Mouse (Mus musculus): Measurements from ENCODE around the gene Erbin. TPM values are rescaled to one million over a fixed set of nuclear protein-coding genes. Genes with fewer than 3 reads are reported as not detected.

Gene Erbin
- polyA plus RNA-seq, 1 experiment from 2014 or later = 21.8 TPM

- peaks cover 9% of the 10 kb centered on the region; the same call in 1 of the 2 replicates for H3K4me1 ChIP-seq
- 0 out of 2 replicates have a peak overlapping the region, but pooled peaks have one; percentile 17 for H3K4me2 ChIP-seq (replicated peaks)
- no peaks in the 10 kb centered on the region for H3K36me3 ChIP-seq
- peak; percentile 88 for ATAC-seq (ENCODE audit: low FRiP score, low read depth)
- no peak overlapping the region for H3K9ac ChIP-seq (replicated peaks)
- no peaks in the 10 kb centered on the region for H3K27me3 ChIP-seq
- no peak overlapping the region for H3K27ac ChIP-seq (replicated peaks)
- 49% methylated on average over 9 of the region's 9 CpGs for WGBS
- H3K4me3 ChIP-seq = no peak overlapping the region
- no peaks in the 10 kb centered on the region for H3K9me3 ChIP-seq
Observed at GRCm38 (mm10) chr13:103794688-103795543, 125.4 kb downstream of the Erbin start.

- Histone ChIP-seq H3K9me3 (no peaks in the 10 kb centered on the region), H3K9ac (replicated peaks) (no peak overlapping the region), H3K4me3 (no peak overlapping the region), H3K4me1 (no peaks in the 10 kb centered on the region), H3K27me3 (no peaks in the 10 kb centered on the region; the same call in 1 of the 2 replicates), H3K4me2 (replicated peaks) (no peak overlapping the region; the same call in 1 of the 2 replicates), H3K36me3 (no peaks in the 10 kb centered on the region), H3K27ac (replicated peaks) (no peak overlapping the region)
- 35% methylated on average over 11 of the region's 11 CpGs for WGBS
- ATAC-seq (ENCODE audit: low FRiP score, low read depth) = peak; percentile 57; the same call in 1 of the 2 replicates
Observed at GRCm38 (mm10) chr13:103779922-103780585, 140.3 kb downstream of the Erbin start.

GRCm38 (mm10) chr13:103777126-103777525, 143.2 kb downstream of the Erbin start:
- WGBS = 72% methylated on average over 8 of the region's 8 CpGs
- Histone ChIP-seq H3K4me2 (replicated peaks) (no peak overlapping the region), H3K36me3 (no peaks in the 10 kb centered on the region), H3K4me3 (no peak overlapping the region), H3K9ac (replicated peaks) (no peak overlapping the region), H3K27me3 (no peaks in the 10 kb centered on the region; the same call in 1 of the 2 replicates), H3K9me3 (no peaks in the 10 kb centered on the region), H3K4me1 (peaks cover 9% of the 10 kb centered on the region), H3K27ac (replicated peaks) (no peak overlapping the region)
- no peak for ATAC-seq (ENCODE audit: low FRiP score, low read depth)

- no peaks in the 10 kb centered on the region for H3K9me3 ChIP-seq
- WGBS = under 1% methylated on average over 81 of the region's 81 CpGs
Observed at GRCm38 (mm10) chr13:103774119-103774757, 146.1 kb downstream of the Erbin start, which contains the start of gene Srek1. Gene Srek1 (minus strand): TSS chr13:103774608.

GRCm38 (mm10) chr13:103773407-103774118, 146.8 kb downstream of the Erbin start:
- ATAC-seq (ENCODE audit: low FRiP score, low read depth) = no peak

More at GRCm38 (mm10) chr13:103774119-103774757, 146.1 kb downstream of the Erbin start, which contains the start of gene Srek1:
- H3K27me3 ChIP-seq = no peaks in the 10 kb centered on the region; the same call in 1 of the 2 replicates
- peak within 1 kb of the TSS; percentile 75 for H3K4me3 ChIP-seq
- H3K27ac ChIP-seq (replicated peaks) = peak within 1 kb of the TSS; percentile 98
- ATAC-seq (ENCODE audit: low FRiP score, low read depth) = peak; percentile 94
- peaks cover 19% of the 10 kb centered on the region for H3K4me1 ChIP-seq
- H3K36me3 ChIP-seq = peaks cover 5% of the 10 kb centered on the region; the same call in 1 of the 2 replicates
- H3K4me2 ChIP-seq (replicated peaks) = peak within 1 kb of the TSS; percentile 55
- peak within 1 kb of the TSS; percentile 90 for H3K9ac ChIP-seq (replicated peaks)

GRCm38 (mm10) chr13:103772917-103773316, 147.4 kb downstream of the Erbin start:
- no peak overlapping the region for H3K27ac ChIP-seq (replicated peaks)
- peaks cover 7% of the 10 kb centered on the region for H3K36me3 ChIP-seq
- H3K4me3 ChIP-seq = peak overlapping the region; percentile 75
- no peaks in the 10 kb centered on the region for H3K9me3 ChIP-seq
- 32% methylated on average over 5 of the region's 5 CpGs for WGBS
- peak overlapping the region; percentile 55 for H3K4me2 ChIP-seq (replicated peaks)
- peak overlapping the region; percentile 90 for H3K9ac ChIP-seq (replicated peaks)
- peaks cover 19% of the 10 kb centered on the region for H3K4me1 ChIP-seq
- no peak for ATAC-seq (ENCODE audit: low FRiP score, low read depth)
- no peaks in the 10 kb centered on the region for H3K27me3 ChIP-seq

More at GRCm38 (mm10) chr13:103773407-103774118, 146.8 kb downstream of the Erbin start:
- Histone ChIP-seq H3K4me1 (peaks cover 19% of the 10 kb centered on the region), H3K27ac (replicated peaks) (peak overlapping the region; percentile 98), H3K36me3 (peaks cover 5% of the 10 kb centered on the region; the same call in 1 of the 2 replicates), H3K4me2 (replicated peaks) (peak overlapping the region; percentile 55), H3K27me3 (no peaks in the 10 kb centered on the region; the same call in 1 of the 2 replicates), H3K4me3 (peak overlapping the region; percentile 75), H3K9me3 (no peaks in the 10 kb centered on the region), H3K9ac (replicated peaks) (peak overlapping the region; percentile 90)
- WGBS = 2% methylated on average over 36 of the region's 36 CpGs

GRCm38 (mm10) chr13:103770821-103771220, 149.5 kb downstream of the Erbin start:
- no peaks in the 10 kb centered on the region for H3K27me3 ChIP-seq
- H3K4me3 ChIP-seq = no peak overlapping the region
- H3K4me1 ChIP-seq = peaks cover 19% of the 10 kb centered on the region
- no peaks in the 10 kb centered on the region for H3K9me3 ChIP-seq
- H3K36me3 ChIP-seq = peaks cover 18% of the 10 kb centered on the region
- no peak for ATAC-seq (ENCODE audit: low FRiP score, low read depth)
- H3K9ac ChIP-seq (replicated peaks) = no peak overlapping the region
- no peak overlapping the region for H3K27ac ChIP-seq (replicated peaks)
- H3K4me2 ChIP-seq (replicated peaks) = no peak overlapping the region

Other genes starting within 250 kb of the Erbin start
- 109 and 118 TPM in 2 replicates for gene Srek1, start 145.9 kb downstream of the Erbin start, polyA plus RNA-seq (2016; fragmentation: Nextera tagmentation; extraction: Ambion mirVana)
- gene Nln, start 189.1 kb upstream of the Erbin start, polyA plus RNA-seq (2016; fragmentation: Nextera tagmentation; extraction: Ambion mirVana) = 27.4 and 28.0 TPM in 2 replicates
- gene Sgtb, start 189.2 kb upstream of the Erbin start, polyA plus RNA-seq (2016; fragmentation: Nextera tagmentation; extraction: Ambion mirVana) = 26.8 and 27.1 TPM in 2 replicates